Mouse (Mus musculus) heart, embryonic 16.5 days (tissue): ENCODE measurements around the gene Gm45062. TPM values are rescaled to one million over a fixed set of nuclear protein-coding genes. Genes with fewer than 3 reads are reported as not detected.

ENCODE experiments used
- ATAC-seq: fragments of 200-750 bp; cut with Nextera tagmentation; replicated peaks from 2 replicates; pipeline ENCODE4 v1.8.0; 2017; ENCODE audit warnings: moderate number of reproducible peaks; ENCODE audit not compliant: insufficient read depth, low FRiP score; ENCODE audit errors: extremely low read depth
- H3K27ac ChIP-seq: fragments of 300-500 bp; sonication (generic); 2 replicates; pipeline ENCODE4 v1.5.1; 2014; ENCODE audit warnings: mild to moderate bottlenecking, low read length, control low read depth, moderate library complexity
- H3K27me3 ChIP-seq: fragments of 300-500 bp; sonication (generic); 2 replicates; pipeline ENCODE4 v1.6.1; 2014; ENCODE audit warnings: low read length, mixed read lengths; ENCODE audit not compliant: control insufficient read depth, insufficient read depth
- H3K36me3 ChIP-seq: fragments of 300-500 bp; sonication (generic); 2 replicates; pipeline ENCODE4 v1.6.1; 2014; ENCODE audit not compliant: control insufficient read depth, insufficient read depth
- H3K4me1 ChIP-seq: fragments of 300-500 bp; sonication (generic); 2 replicates; pipeline ENCODE4 v1.6.1; 2014; ENCODE audit warnings: low read length, mixed read lengths; ENCODE audit not compliant: control insufficient read depth, insufficient read depth
- H3K4me2 ChIP-seq: fragments of 300-500 bp; sonication (generic); 2 replicates; pipeline ENCODE4 v1.6.1; 2014; ENCODE audit warnings: low read depth, mild to moderate bottlenecking, control low read depth, low read length
- H3K4me3 ChIP-seq: fragments of 300-500 bp; sonication (generic); 2 replicates; pipeline ENCODE4 v1.5.1; 2014; ENCODE audit warnings: mild to moderate bottlenecking, control low read depth, low read length
- H3K9ac ChIP-seq: fragments of 300-500 bp; sonication (generic); 2 replicates; pipeline ENCODE4 v1.6.1; 2014; ENCODE audit warnings: low read length, control low read depth
- H3K9me3 ChIP-seq: fragments of 300-500 bp; sonication (generic); replicated peaks from 2 replicates; pipeline ENCODE4 v1.6.1; 2016; ENCODE audit warnings: low read length; ENCODE audit not compliant: control insufficient read depth
- WGBS: fragments of 180-500 bp; shearing (Covaris S2); extraction: QIAGEN DNeasy Blood & Tissue Kit; methylation state at CpG from one replicate; pipeline ENCODE4 v1.1.7; 2014; 5-methylcytosine and 5-hydroxymethylcytosine counted together
- polyA plus RNA-seq: library from polyadenylated mRNA; unstranded; fragments of >200 nt; fragmentation: Nextera tagmentation; extraction: Ambion mirVana; gene quantifications from 2 replicates; pipeline ENCODE4 v1.2.1, GENCODE M21; 2015

Gene Gm45062
- polyA plus RNA-seq, 1 experiment from 2014 or later = 9.1 TPM

DNA sequence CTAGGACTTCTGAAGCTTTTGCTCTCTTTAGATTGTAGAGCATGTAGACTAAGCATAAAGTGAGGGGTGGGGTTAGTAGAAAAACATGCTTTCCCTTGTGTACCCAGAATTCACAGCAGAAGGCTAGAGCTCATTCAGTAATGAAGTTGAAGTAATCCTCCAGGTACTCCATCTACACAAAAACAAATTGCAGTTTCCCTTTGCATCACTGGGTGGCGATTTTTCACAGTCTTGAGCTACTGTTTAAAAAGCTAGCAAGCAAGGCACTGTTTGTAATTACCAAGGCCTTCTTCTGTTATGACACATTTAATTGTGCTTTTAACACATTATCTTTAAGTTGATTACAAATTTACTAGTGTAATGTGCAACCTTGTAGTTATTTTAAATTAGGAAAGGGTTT, 15.8 kb downstream of the Gm45062 start:
- 13% methylated on average over 1 of the region's 1 CpGs for WGBS
- H3K36me3 ChIP-seq = peaks cover 3% of the 10 kb centered on the region; the same call in 1 of the 2 replicates
- H3K4me1 ChIP-seq = peaks cover 4% of the 10 kb centered on the region; the same call in 1 of the 2 replicates
- H3K27me3 ChIP-seq = no peaks in the 10 kb centered on the region
- H3K27ac ChIP-seq = no peak overlapping the region
- no peak for ATAC-seq
- H3K9ac ChIP-seq = no peak overlapping the region
- no peak overlapping the region for H3K4me2 ChIP-seq
- H3K9me3 ChIP-seq = no peaks in the 10 kb centered on the region
- no peak overlapping the region for H3K4me3 ChIP-seq

DNA sequence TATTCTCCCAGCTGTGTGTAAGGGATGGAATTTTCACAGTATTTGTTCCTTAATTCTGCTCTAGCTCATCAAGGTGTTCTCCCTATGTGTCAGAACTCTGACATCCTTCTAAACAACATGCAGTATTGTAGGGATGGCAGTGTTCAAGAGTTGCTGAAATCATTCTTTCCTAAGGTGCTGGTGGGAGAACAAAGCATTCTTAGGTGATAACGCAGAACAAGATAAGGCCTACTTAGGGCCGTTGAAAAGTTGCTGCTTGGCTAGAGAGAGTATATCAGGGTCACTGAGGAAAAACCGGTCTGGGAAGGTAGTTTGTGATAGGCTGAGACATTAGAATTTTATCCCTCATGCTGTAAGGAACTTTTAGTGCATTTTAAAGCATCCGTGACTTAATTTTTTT, 17.2 kb downstream of the Gm45062 start:
- Histone ChIP-seq H3K9ac (no peak overlapping the region), H3K4me2 (no peak overlapping the region), H3K36me3 (peaks cover 3% of the 10 kb centered on the region; the same call in 1 of the 2 replicates), H3K27me3 (no peaks in the 10 kb centered on the region), H3K27ac (no peak overlapping the region), H3K4me1 (peaks cover 4% of the 10 kb centered on the region; the same call in 1 of the 2 replicates), H3K9me3 (no peaks in the 10 kb centered on the region), H3K4me3 (no peak overlapping the region)
- ATAC-seq = no peak
- 31% methylated on average over 4 of the region's 4 CpGs for WGBS

DNA sequence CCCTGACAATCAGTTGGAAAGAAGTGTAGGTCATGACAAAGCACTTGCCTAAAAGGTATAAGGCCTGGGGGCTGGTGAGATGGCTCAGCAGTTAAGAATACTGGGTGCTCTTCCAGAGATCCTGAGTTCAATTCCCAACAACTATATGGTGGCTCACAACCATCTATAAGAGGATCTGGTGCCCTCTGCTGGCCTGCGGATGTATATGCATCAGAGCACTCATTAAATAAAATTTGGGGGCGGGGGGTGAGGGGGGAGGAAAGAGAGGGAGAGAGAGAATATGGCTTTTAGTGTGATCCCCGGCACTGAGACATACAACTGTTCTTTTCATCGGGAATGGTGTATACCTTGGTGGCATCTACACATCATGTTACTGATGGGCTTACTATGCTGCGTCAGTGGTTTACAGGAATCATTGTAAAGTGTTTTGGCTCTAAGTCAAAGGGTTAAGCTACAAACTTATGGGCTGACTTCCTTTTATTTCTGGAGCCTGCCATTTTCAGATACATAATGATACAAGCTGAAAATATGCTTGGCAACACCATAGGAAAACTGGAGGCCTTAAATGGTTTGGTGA, 19.3 kb downstream of the Gm45062 start:
- Histone ChIP-seq H3K4me2 (no peak overlapping the region), H3K27ac (no peak overlapping the region), H3K9me3 (no peaks in the 10 kb centered on the region), H3K4me1 (peaks cover 4% of the 10 kb centered on the region; the same call in 1 of the 2 replicates), H3K36me3 (peaks cover 3% of the 10 kb centered on the region; the same call in 1 of the 2 replicates), H3K4me3 (no peak overlapping the region), H3K9ac (no peak overlapping the region), H3K27me3 (no peaks in the 10 kb centered on the region)
- WGBS = 81% methylated on average over 5 of the region's 5 CpGs
- no peak for ATAC-seq

DNA sequence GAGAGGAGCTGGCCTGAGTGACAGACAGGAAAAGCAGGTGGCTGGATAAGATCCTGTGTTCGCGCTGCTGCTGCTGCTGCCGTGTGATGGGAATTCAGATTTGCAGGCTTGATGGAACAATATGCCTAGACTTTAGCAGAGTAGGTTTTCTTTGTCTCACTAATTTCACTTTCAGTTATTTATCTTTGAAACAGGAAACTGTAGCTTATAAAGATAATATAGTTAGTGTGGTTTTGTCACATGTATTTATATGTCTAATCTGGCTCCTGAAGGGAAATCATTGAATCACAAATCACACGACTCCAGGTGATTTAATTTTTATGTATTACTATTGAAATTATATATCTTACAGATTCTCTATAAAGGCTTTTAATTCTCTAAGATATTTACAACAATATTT, 24.0 kb downstream of the Gm45062 start:
- no peaks in the 10 kb centered on the region for H3K9me3 ChIP-seq
- no peak for ATAC-seq
- H3K27ac ChIP-seq = no peak overlapping the region
- H3K4me1 ChIP-seq = no peaks in the 10 kb centered on the region
- 75% methylated on average over 4 of the region's 4 CpGs for WGBS
- H3K4me3 ChIP-seq = no peak overlapping the region
- no peak overlapping the region for H3K9ac ChIP-seq
- H3K27me3 ChIP-seq = no peaks in the 10 kb centered on the region
- H3K4me2 ChIP-seq = no peak overlapping the region
- H3K36me3 ChIP-seq = peaks cover 3% of the 10 kb centered on the region; the same call in 1 of the 2 replicates

DNA sequence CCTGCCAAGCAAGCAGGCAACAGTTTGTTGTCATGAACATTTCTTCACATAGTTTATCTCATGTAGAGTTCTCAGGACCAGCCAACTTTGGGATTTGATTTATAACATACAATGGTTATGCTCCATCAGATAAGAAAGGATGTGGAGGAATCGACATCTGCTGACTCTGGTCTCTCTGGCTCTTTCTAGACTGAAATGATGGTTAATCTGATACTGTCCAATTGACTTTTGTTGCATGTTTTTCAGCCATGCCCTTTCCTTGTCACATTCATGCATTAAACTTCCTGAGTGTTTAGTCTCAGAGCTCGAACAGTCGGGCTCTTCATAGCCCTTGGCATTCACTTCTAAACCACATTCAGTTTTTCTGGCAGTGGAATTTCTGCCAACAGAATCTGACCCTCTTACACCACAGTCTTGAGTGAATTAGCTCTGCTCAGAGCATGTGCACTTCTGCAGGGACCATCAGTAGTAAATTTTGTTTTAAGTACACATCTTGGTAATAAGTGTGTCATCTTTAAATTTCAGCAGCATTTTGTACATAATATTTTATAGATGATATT, 26.2 kb downstream of the Gm45062 start:
- no peak overlapping the region for H3K27ac ChIP-seq
- WGBS = 60% methylated on average over 3 of the region's 3 CpGs
- no peak overlapping the region for H3K4me2 ChIP-seq
- no peak for ATAC-seq
- no peak overlapping the region for H3K4me3 ChIP-seq
- no peaks in the 10 kb centered on the region for H3K9me3 ChIP-seq
- H3K27me3 ChIP-seq = no peaks in the 10 kb centered on the region
- H3K4me1 ChIP-seq = no peaks in the 10 kb centered on the region
- H3K9ac ChIP-seq = no peak overlapping the region
- H3K36me3 ChIP-seq = no peaks in the 10 kb centered on the region

DNA sequence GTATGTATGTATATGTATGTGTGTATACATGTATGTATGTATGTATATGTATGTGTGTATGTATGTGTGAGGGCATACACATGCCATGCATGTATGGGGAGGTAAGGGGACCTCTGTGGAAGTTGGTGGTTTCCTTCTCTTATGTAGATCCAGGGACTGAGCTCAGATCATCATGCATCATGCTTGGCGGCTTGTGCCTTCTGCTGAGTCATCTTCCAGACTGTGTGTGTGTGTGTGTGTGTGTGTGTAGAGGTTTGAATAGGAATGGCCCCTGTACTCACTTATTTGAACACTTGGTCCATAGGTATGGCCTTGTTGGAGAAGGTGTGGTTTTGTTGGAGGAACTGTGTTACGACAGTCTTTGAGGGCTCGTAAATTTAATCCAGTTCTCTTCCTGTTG, 26.9 kb downstream of the Gm45062 start:
- Histone ChIP-seq H3K4me3 (no peak overlapping the region), H3K9ac (no peak overlapping the region), H3K4me2 (no peak overlapping the region), H3K36me3 (no peaks in the 10 kb centered on the region), H3K4me1 (no peaks in the 10 kb centered on the region), H3K9me3 (no peaks in the 10 kb centered on the region), H3K27ac (no peak overlapping the region), H3K27me3 (no peaks in the 10 kb centered on the region)
- no peak for ATAC-seq
- WGBS = 99% methylated on average over 3 of the region's 3 CpGs

DNA sequence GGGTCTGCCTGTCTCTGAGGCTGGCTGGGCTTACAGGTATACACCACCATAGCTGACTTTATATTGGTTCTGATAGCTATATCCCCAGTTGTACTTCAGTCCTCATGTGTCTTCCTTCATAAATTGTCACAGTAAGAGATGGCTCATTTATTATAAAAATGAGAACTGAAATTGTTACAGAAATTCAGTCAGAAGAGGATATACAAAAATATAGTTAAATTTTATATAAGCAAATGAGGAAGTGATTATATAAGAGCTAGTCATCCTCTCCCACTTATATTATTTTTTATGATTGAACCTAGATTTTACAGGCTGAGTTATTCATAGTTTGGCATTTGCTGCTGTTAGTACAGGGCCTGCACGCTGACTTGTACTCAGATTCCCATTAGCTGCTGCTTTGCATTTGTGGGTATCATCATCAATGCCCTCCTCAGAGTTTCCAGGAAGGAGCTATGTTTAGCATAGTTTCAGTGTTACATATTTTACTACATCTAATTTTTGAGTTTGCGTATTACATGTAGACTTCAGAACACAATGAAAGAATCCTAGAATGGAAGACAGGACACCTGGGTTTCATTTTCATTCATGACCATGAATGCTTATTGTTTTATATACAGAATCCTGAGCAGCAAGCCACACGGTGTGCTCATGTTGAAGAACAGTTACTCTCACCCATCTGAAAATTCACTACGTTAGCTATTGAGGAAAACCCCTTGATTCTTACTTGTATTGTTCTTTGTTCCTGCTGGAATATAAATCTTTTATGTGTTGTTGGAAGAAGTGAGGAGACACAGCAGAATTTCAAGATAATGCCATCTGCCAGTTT, 29.7 kb downstream of the Gm45062 start:
- H3K9ac ChIP-seq = no peak overlapping the region
- H3K27me3 ChIP-seq = no peaks in the 10 kb centered on the region
- H3K9me3 ChIP-seq = no peaks in the 10 kb centered on the region
- WGBS = 86% methylated on average over 4 of the region's 4 CpGs
- H3K36me3 ChIP-seq = no peaks in the 10 kb centered on the region
- no peaks in the 10 kb centered on the region for H3K4me1 ChIP-seq
- H3K4me2 ChIP-seq = no peak overlapping the region
- no peak for ATAC-seq
- no peak overlapping the region for H3K27ac ChIP-seq
- H3K4me3 ChIP-seq = no peak overlapping the region

DNA sequence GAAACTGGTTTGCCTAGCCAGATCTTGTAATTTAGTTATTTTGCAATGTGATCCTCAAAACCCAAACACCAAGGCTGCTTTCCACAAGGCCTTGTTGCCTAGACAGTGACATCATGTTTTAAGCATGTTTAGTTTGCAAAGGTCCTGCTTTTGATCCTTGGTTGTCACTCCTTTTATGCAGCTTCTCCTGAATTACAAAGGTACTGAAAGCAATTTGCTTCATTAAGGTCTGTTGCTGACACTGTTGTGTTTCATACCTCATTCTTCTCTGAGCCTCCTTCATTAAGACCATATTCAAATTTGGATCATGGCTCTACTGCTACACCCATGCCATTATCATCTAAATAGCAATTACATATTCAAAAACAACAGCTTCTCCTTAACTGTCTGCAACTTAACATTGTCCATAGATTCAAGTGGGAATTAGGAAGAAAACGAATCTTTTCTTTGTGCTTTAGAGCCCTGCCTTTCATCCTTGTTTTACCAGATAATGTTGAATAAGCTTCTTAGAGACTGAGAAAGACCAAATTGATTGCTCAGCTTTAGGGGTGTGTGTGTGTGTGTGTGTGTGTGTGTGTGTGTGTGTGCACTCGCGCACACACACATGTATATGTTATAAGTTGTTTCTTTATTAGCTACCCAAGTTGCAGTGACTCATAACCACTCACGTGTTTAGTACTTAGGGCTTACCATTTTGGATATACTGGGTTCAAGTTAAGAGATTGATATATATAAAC, 35.0 kb downstream of the Gm45062 start:
- Histone ChIP-seq H3K27me3 (no peaks in the 10 kb centered on the region), H3K27ac (no peak overlapping the region), H3K4me2 (no peak overlapping the region), H3K4me3 (no peak overlapping the region), H3K36me3 (no peaks in the 10 kb centered on the region), H3K9ac (no peak overlapping the region), H3K9me3 (no peaks in the 10 kb centered on the region), H3K4me1 (no peaks in the 10 kb centered on the region)
- WGBS = 86% methylated on average over 4 of the region's 4 CpGs
- no peak for ATAC-seq
